Mouse (Mus musculus) frontal cortex, adult 2 months (tissue): ENCODE measurements at regions not wholly inside any gene's neighbourhood (a gene's known extent, or its start where the extent isn't known, plus 50 kb on each side); places are given as distances from the start of the nearest gene placed in this dataset.

Experiments
- DNase-seq, 2 experiments: peaks; one replicate each; pipeline ENCODE4 v3.0.0; 2022; ENCODE audit warnings: low spot score in 1 of 2; ENCODE audit errors: extremely low spot score in 1 of 2

GRCm38 (mm10) chr14:109359914-109360313, 446.0 kb upstream of the Slitrk1 start:
- peak; percentile 87 to 88 for DNase-seq
